Mouse (Mus musculus) liver, postnatal 0 days (tissue): Measurements from ENCODE around the gene Pard3. TPM values are rescaled to one million over a fixed set of nuclear protein-coding genes. Genes with fewer than 3 reads are reported as not detected.

Source experiments
- ATAC-seq: fragments of 200-750 bp; cut with Nextera tagmentation; 2 replicates; pipeline ENCODE4 v1.8.0; 2017; ENCODE audit warnings: mild to moderate bottlenecking, moderate library complexity
- DNase-seq: peaks from one replicate; pipeline ENCODE4 v3.0.0-alpha.2; 2016
- H3K27ac ChIP-seq: fragments of 300-500 bp; sonication (generic); 2 replicates; pipeline ENCODE4 v1.5.1; 2014; ENCODE audit warnings: antibody characterized with exemption, moderate library complexity, mild to moderate bottlenecking, low read depth
- H3K27me3 ChIP-seq: fragments of 300-500 bp; sonication (generic); 2 replicates; pipeline ENCODE4 v1.6.1; 2014; ENCODE audit warnings: low read length, control low read depth, mixed read lengths; ENCODE audit not compliant: insufficient read depth
- H3K36me3 ChIP-seq: fragments of 300-500 bp; sonication (generic); replicated peaks from 2 replicates; pipeline ENCODE4 v1.6.1; 2014; ENCODE audit warnings: mild to moderate bottlenecking, control low read depth, low read length, moderate library complexity, mixed read lengths; ENCODE audit not compliant: insufficient read depth
- H3K4me1 ChIP-seq: fragments of 300-500 bp; sonication (generic); 2 replicates; pipeline ENCODE4 v1.6.1; 2014; ENCODE audit warnings: antibody characterized with exemption, mild to moderate bottlenecking, control low read depth; ENCODE audit not compliant: insufficient read depth
- H3K4me2 ChIP-seq: fragments of 300-500 bp; sonication (generic); 2 replicates; pipeline ENCODE4 v1.6.1; 2014; ENCODE audit warnings: low read depth, mild to moderate bottlenecking, low read length, moderate library complexity, mixed read lengths
- H3K4me3 ChIP-seq: fragments of 300-500 bp; sonication (generic); 2 replicates; pipeline ENCODE4 v1.5.1; 2014; ENCODE audit warnings: low read depth, low read length
- H3K9ac ChIP-seq: fragments of 300-500 bp; sonication (generic); replicated peaks from 2 replicates; pipeline ENCODE4 v1.6.1; 2014; ENCODE audit warnings: mild to moderate bottlenecking, moderate library complexity
- H3K9me3 ChIP-seq: fragments of 300-500 bp; sonication (generic); 2 replicates; pipeline ENCODE4 v1.6.1; 2016; ENCODE audit warnings: mild to moderate bottlenecking, control low read depth, low read length, mixed read lengths
- CTCF ChIP-seq: sonication (generic); IDR thresholded peaks from 2 replicates; pipeline ENCODE4 v1.5.1; 2016; ENCODE audit warnings: antibody characterized with exemption, low read depth
- EP300 ChIP-seq: IDR thresholded peaks from 2 replicates; pipeline ENCODE4 v1.6.1; 2016; ENCODE audit warnings: antibody characterized with exemption, low read depth, mild to moderate bottlenecking
- WGBS: fragments of 180-500 bp; shearing (Covaris S2); extraction: QIAGEN DNeasy Blood & Tissue Kit; methylation state at CpG from one replicate; pipeline ENCODE4 v1.1.7; 2014; ENCODE audit not compliant: insufficient replicate concordance; 5-methylcytosine and 5-hydroxymethylcytosine counted together
- polyA plus RNA-seq: library from polyadenylated mRNA; unstranded; fragments of >200 nt; fragmentation: Nextera tagmentation; extraction: Ambion mirVana; gene quantifications from 2 replicates; pipeline ENCODE4 v1.2.1, GENCODE M21; 2015

Pard3 gene
- polyA plus RNA-seq, 1 experiment from 2014 or later, result 10.2 TPM

DNA sequence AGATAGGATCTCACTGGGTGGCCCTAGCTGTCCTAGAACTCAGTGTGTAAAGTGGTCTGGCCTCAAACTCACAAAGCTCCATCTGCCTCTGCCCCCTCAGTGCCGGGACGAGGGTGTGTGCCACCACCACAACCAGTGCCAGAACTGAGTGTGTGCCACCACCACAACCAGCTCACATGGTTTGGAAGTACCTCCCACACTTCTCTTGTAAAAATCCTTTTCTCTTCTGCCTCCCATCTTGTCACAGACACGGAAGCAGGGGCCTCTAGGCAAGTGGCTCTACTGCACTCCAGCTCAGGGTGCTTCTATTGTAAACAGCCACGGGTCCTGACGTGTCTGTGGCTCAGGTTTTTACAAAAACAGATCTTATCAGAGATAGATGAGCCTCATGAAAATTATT, 13.7 kb upstream of the Pard3 start:
- 63% methylated on average over 5 of the region's 5 CpGs for WGBS
- Histone ChIP-seq H3K9me3 (no peaks in the 10 kb centered on the region), H3K27me3 (peaks cover 5% of the 10 kb centered on the region; the same call in 1 of the 2 replicates), H3K4me1 (no peaks in the 10 kb centered on the region), H3K9ac (no peak overlapping the region), H3K36me3 (no peaks in the 10 kb centered on the region), H3K4me3 (no peak overlapping the region), H3K4me2 (no peak overlapping the region), H3K27ac (no peak overlapping the region)
- TF ChIP-seq CTCF (no peak), EP300 (no peak)
- no peak for ATAC-seq
- no peak for DNase-seq

DNA sequence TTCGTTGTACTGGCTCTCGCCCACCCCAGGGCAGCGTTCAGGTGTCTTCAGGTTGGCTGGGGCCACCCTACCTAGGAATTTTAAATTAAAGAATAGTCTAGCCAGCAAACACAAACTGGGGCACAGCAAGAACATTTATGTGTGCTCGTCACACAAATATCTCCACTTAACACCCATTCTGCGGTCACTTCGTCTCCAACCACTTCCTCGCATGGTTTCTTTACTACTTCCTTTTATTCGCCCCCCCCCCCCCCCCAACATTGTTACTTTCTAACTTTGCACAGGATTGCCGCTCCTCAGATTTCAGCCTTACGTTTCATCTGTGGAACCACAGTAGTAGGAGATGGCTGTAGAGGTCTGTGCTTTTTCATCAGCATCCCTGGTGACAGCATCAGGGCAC, 11.6 kb upstream of the Pard3 start:
- Histone ChIP-seq H3K9ac (no peak overlapping the region), H3K4me3 (no peak overlapping the region), H3K4me1 (no peaks in the 10 kb centered on the region), H3K27me3 (peaks cover 5% of the 10 kb centered on the region; the same call in 1 of the 2 replicates), H3K27ac (no peak overlapping the region), H3K36me3 (no peaks in the 10 kb centered on the region), H3K9me3 (no peaks in the 10 kb centered on the region), H3K4me2 (no peak overlapping the region)
- no peak for ATAC-seq
- no peak for DNase-seq
- 37% methylated on average over 10 of the region's 10 CpGs for WGBS
- TF ChIP-seq EP300 (no peak), CTCF (no peak)

DNA sequence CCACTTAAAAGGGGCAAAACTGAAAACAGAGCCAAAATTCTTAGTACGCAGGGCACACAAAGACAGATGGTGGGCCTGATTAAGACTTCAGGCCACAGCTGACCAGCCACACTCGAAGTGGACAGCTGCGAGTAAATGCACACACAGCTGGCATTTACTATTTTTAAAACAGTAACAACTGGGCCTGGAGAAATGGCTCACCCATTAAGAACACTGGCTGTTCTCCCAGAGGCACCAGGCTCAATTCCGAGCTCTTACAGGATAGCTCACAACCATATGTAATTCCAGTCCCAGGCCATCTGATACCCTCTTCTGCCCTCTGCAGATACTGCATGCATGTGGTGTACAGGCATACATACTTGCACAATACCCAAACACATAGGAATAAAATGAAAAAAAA, 8.6 kb upstream of the Pard3 start:
- 72% methylated on average over 4 of the region's 4 CpGs for WGBS
- ATAC-seq, result no peak
- H3K27ac ChIP-seq, result no peak overlapping the region

DNA sequence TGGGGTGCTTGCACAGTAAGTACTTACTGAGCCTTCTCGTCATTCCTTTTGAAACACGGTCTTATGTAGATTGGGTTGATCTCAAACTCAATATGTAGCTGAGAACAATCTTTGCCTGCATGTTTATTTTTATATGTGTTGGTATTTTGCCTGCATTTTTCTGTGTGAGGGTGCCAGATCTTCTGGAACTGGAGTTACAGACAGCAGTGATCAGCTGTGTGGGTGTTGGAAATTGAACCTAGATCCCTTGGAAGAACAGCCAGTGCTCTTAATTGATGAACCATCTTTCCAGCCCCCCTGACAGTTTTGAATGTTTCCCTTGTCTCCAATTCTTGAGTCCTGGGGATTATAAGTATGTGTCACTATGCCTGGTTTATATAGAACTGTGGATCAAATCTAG, 4.9 kb upstream of the Pard3 start:
- 84% methylated on average over 2 of the region's 2 CpGs for WGBS
- Histone ChIP-seq H3K9ac (no peak overlapping the region), H3K9me3 (no peaks in the 10 kb centered on the region), H3K27ac (no peak overlapping the region), H3K4me3 (no peak overlapping the region), H3K4me2 (no peak overlapping the region), H3K27me3 (peaks cover 6% of the 10 kb centered on the region), H3K4me1 (peaks cover 2% of the 10 kb centered on the region; the same call in 1 of the 2 replicates), H3K36me3 (no peaks in the 10 kb centered on the region)
- ATAC-seq (no peak), DNase-seq (no peak)
- TF ChIP-seq EP300 (no peak), CTCF (no peak)

More for the DNA sequence above, 8.6 kb upstream of the Pard3 start:
- Histone ChIP-seq H3K9ac (no peak overlapping the region), H3K4me2 (no peak overlapping the region), H3K27me3 (peaks cover 5% of the 10 kb centered on the region; the same call in 1 of the 2 replicates), H3K36me3 (no peaks in the 10 kb centered on the region), H3K4me1 (no peaks in the 10 kb centered on the region), H3K4me3 (no peak overlapping the region), H3K9me3 (no peaks in the 10 kb centered on the region)
- DNase-seq, result no peak
- no peak for TF ChIP-seq EP300
- TF ChIP-seq CTCF, result no peak

DNA sequence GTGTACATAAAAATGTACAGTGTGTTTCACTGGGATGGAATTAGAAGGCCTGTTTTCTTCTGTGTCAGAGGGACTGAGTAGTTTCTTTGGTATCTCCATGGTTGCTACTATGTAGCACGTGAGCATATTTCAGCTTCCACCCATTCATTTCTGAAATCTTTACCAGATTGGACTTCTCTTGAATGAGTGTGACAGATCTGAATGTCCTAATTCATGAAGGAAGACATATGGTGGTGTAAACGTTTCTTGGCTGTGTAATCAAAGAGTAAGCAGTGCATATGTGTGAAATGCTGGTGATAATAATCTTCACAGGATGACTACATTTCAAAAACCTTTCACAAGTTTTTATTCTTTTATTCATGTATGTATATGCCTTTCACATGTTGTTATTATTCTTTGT, 3.9 kb upstream of the Pard3 start:
- peaks cover 17% of the 10 kb centered on the region for H3K27me3 ChIP-seq
- H3K9me3 ChIP-seq, result no peaks in the 10 kb centered on the region
- no peak for TF ChIP-seq EP300
- TF ChIP-seq CTCF, result no peak
- H3K4me3 ChIP-seq, result no peak overlapping the region
- peaks cover 2% of the 10 kb centered on the region; the same call in 1 of the 2 replicates for H3K4me1 ChIP-seq
- H3K4me2 ChIP-seq, result no peak overlapping the region
- no peak for DNase-seq
- 50% methylated on average over 2 of the region's 2 CpGs for WGBS
- H3K27ac ChIP-seq, result no peak overlapping the region
- H3K9ac ChIP-seq, result no peak overlapping the region
- H3K36me3 ChIP-seq, result no peaks in the 10 kb centered on the region
- no peak for ATAC-seq

DNA sequence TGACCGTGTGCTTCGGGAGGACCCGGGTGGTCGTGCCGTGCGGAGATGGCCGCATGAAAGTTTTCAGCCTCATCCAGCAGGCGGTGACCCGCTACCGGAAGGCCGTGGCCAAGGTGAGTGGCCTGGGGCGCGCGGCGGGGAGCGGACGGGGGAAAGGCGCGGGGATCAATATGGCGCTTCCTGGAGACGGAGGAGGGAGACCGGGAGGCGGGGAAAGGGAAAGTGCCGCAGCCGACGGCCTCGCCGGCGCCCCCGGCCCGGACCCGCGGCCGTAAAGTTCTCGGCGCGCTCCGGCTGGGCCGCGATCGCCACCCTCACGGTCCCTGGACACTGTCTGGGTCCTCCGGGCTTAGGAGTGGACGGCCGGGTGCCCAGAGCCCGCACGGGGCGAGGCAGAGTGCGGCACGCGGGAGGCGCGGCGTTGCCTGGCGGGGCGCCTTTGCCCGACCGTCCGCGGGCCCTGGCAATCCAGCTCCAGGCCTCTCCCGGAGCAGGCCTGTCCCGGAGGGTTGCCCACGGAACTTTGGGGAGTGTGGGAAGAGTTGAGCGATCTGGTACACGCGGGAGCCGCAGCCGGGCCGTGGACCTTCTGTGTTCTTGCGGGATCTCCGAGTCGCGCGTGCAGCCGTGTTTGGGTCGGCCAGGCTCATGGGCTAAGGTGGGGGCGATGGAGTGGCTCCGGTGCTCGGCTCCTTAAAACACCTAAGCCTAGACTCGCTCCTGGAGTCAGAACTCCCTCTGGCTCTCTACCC, 844 bp downstream of the Pard3 start:
- 1% methylated on average over 72 of the region's 80 CpGs for WGBS
- Histone ChIP-seq H3K4me1 (peaks cover 10% of the 10 kb centered on the region), H3K9me3 (no peaks in the 10 kb centered on the region), H3K27me3 (peaks cover 26% of the 10 kb centered on the region), H3K9ac (peak overlapping the region; percentile 74), H3K4me3 (peak overlapping the region; percentile 63), H3K36me3 (no peaks in the 10 kb centered on the region), H3K4me2 (peak overlapping the region; percentile 81), H3K27ac (peak overlapping the region; percentile 92)
- ATAC-seq, result peak; percentile 69
- TF ChIP-seq CTCF (no peak), EP300 (no peak)
- peak; percentile 64 for DNase-seq
